Comparison of ENCODE assay signal across 18 mouse cellular contexts in genomic region chr2:146058791-146059190, GRCm38 (mm10).
DNase-seq lines count a peak whose midpoint lies in the region; ATAC-seq and TF ChIP-seq lines count a peak whose summit lies in the region.
"Had no signal": no experiment of that assay in that cellular context is flagged by ENCODE, and none has a peak within 500 bp of the region (broad histone marks: within the 10 kb centered on the region; RNA-seq: fewer than 3 reads in every experiment).

No protein-coding gene starts in this region.

- H3K4me3 ChIP-seq in forebrain, embryonic 16.5 days (replicated peaks; ENCODE audit: low read length), result no peak overlapping the region
- no peak overlapping the region for H3K4me3 ChIP-seq in forebrain, postnatal 0 days (ENCODE audit: low read depth, low read length)
- no peak overlapping the region for H3K4me3 ChIP-seq in midbrain, embryonic 11.5 days (ENCODE audit: low read depth, low read length)
- H3K4me3 ChIP-seq in midbrain, embryonic 15.5 days, result no peak overlapping the region
- H3K4me3 ChIP-seq: embryonic facial prominence, embryonic 10.5 days; heart, embryonic 15.5 days; hindbrain, embryonic 15.5 days had no signal

- peaks cover 36% of the 10 kb centered on the region for H3K4me1 ChIP-seq in forebrain, embryonic 16.5 days (replicated peaks; ENCODE audit: control insufficient read depth, insufficient read depth, low read length)
- peaks cover 17% of the 10 kb centered on the region for H3K4me1 ChIP-seq in forebrain, postnatal 0 days (ENCODE audit: insufficient read depth)
- peaks cover 40% of the 10 kb centered on the region for H3K4me1 ChIP-seq in midbrain, embryonic 11.5 days (ENCODE audit: control insufficient read depth, insufficient read depth, low read length)
- H3K4me1 ChIP-seq in midbrain, embryonic 15.5 days, result peaks cover 27% of the 10 kb centered on the region

- no peak for TF ChIP-seq CTCF in forebrain, postnatal 0 days (IDR thresholded peaks at IDR 0.05; ENCODE audit: low read depth)

- DNase-seq in forebrain, postnatal 0 days, result no peak
- peak; percentile 79 for DNase-seq in midbrain, embryonic 11.5 days (ENCODE audit: low spot score, missing footprints)
- DNase-seq in retina, embryonic 14.5 days (ENCODE audit: low spot score), result peak; percentile 57
- no peak for DNase-seq in thymus, adult 18-20 months
- DNase-seq: adrenal gland, adult 2 months; adrenal gland, postnatal 36 days; cerebellum, adult 11-12 months; cerebellum, adult 9-10 months; cerebellum, postnatal 25 days; gastrocnemius, postnatal 36 days; heart, adult 18-20 months; heart, postnatal 14 days had no signal

- no peaks in the 10 kb centered on the region for H3K36me3 ChIP-seq in forebrain, embryonic 16.5 days (ENCODE audit: control insufficient read depth, insufficient read depth)
- H3K36me3 ChIP-seq in forebrain, postnatal 0 days (ENCODE audit: insufficient read depth), result no peaks in the 10 kb centered on the region
- H3K36me3 ChIP-seq in midbrain, embryonic 11.5 days (ENCODE audit: control insufficient read depth, insufficient read depth, low read length), result no peaks in the 10 kb centered on the region
- H3K36me3 ChIP-seq in midbrain, embryonic 15.5 days (replicated peaks), result no peaks in the 10 kb centered on the region
- H3K36me3 ChIP-seq: embryonic facial prominence, embryonic 10.5 days; heart, embryonic 15.5 days; hindbrain, embryonic 15.5 days had no signal

- ATAC-seq in forebrain, embryonic 16.5 days, result 0 out of 2 replicates have a peak, but pooled peaks have one; percentile 6
- no peak for ATAC-seq in forebrain, postnatal 0 days
- ATAC-seq in midbrain, embryonic 11.5 days (ENCODE audit: low FRiP score), result no peak
- no peak for ATAC-seq in midbrain, embryonic 15.5 days (replicated peaks)

- H3K27me3 ChIP-seq in forebrain, embryonic 16.5 days (replicated peaks; ENCODE audit: control insufficient read depth, insufficient read depth, low read length), result no peaks in the 10 kb centered on the region
- H3K27me3 ChIP-seq in forebrain, postnatal 0 days (ENCODE audit: insufficient read depth, low read length), result no peaks in the 10 kb centered on the region
- H3K27me3 ChIP-seq in midbrain, embryonic 11.5 days (ENCODE audit: control insufficient read depth, insufficient read depth, low read length), result no peaks in the 10 kb centered on the region
- H3K27me3 ChIP-seq in midbrain, embryonic 15.5 days (replicated peaks), result no peaks in the 10 kb centered on the region
- H3K27me3 ChIP-seq: heart, embryonic 15.5 days; hindbrain, embryonic 15.5 days had no signal

- no peak overlapping the region for H3K4me2 ChIP-seq in forebrain, embryonic 16.5 days (ENCODE audit: low read length)
- H3K4me2 ChIP-seq in forebrain, postnatal 0 days (ENCODE audit: low read depth), result no peak overlapping the region
- no peak overlapping the region for H3K4me2 ChIP-seq in midbrain, embryonic 11.5 days
- H3K4me2 ChIP-seq in midbrain, embryonic 15.5 days, result no peak overlapping the region
- H3K4me2 ChIP-seq: heart, embryonic 11.5 days; heart, embryonic 15.5 days; hindbrain, embryonic 15.5 days had no signal

- no peak overlapping the region for H3K27ac ChIP-seq in forebrain, embryonic 16.5 days (ENCODE audit: low read length)
- H3K27ac ChIP-seq in forebrain, postnatal 0 days (ENCODE audit: low read depth, low read length), result no peak overlapping the region
- no peak overlapping the region for H3K27ac ChIP-seq in midbrain, embryonic 11.5 days (ENCODE audit: low read depth, low read length)
- H3K27ac ChIP-seq in midbrain, embryonic 15.5 days, result no peak overlapping the region
- H3K27ac ChIP-seq: heart, embryonic 15.5 days; hindbrain, embryonic 15.5 days had no signal

- H3K9me3 ChIP-seq in forebrain, embryonic 16.5 days (ENCODE audit: control insufficient read depth, low read length), result no peaks in the 10 kb centered on the region
- no peaks in the 10 kb centered on the region for H3K9me3 ChIP-seq in forebrain, postnatal 0 days (ENCODE audit: low read length)
- no peaks in the 10 kb centered on the region for H3K9me3 ChIP-seq in midbrain, embryonic 11.5 days (ENCODE audit: control insufficient read depth, low read length)
- no peaks in the 10 kb centered on the region for H3K9me3 ChIP-seq in midbrain, embryonic 15.5 days
- H3K9me3 ChIP-seq: embryonic facial prominence, embryonic 10.5 days; heart, embryonic 15.5 days; hindbrain, embryonic 15.5 days had no signal

- 13% methylated on average over 3 of the region's 3 CpGs for WGBS in forebrain, embryonic 16.5 days
- 14% methylated on average over 3 of the region's 3 CpGs for WGBS in forebrain, postnatal 0 days
- WGBS in midbrain, embryonic 11.5 days, result 54% methylated on average over 3 of the region's 3 CpGs
- 37% methylated on average over 3 of the region's 3 CpGs for WGBS in midbrain, embryonic 15.5 days

- no peak overlapping the region for H3K9ac ChIP-seq in forebrain, embryonic 16.5 days (replicated peaks; ENCODE audit: low read depth, low read length)
- H3K9ac ChIP-seq in forebrain, postnatal 0 days, result no peak overlapping the region
- H3K9ac ChIP-seq in midbrain, embryonic 11.5 days (ENCODE audit: low read length), result no peak overlapping the region
- H3K9ac ChIP-seq in midbrain, embryonic 15.5 days, result no peak overlapping the region
- H3K9ac ChIP-seq: heart, embryonic 15.5 days; hindbrain, embryonic 15.5 days had no signal

Comparison
In these comparisons a context has a peak if more than half of its experiments do, and no peak if none do; other contexts are left out.
1. DNase-seq: peak in midbrain, embryonic 11.5 days (single experiment) and retina, embryonic 14.5 days (single experiment); none in forebrain, postnatal 0 days (single experiment) and thymus, adult 18-20 months (0 of 2).